Mouse (Mus musculus) testis, postnatal 10 days (tissue): ENCODE measurements around the gene Dgkg.

ENCODE experiments used
- DNase-seq: peaks from one replicate; pipeline ENCODE4 v3.0.0; 2021; ENCODE audit warnings: low spot score

The Dgkg gene

GRCm38 (mm10) chr16:22434530-22434929 lies 222.5 kb downstream of the Dgkg start:
- no peak for DNase-seq

GRCm38 (mm10) chr16:22433944-22434343 lies 223.1 kb downstream of the Dgkg start:
- DNase-seq: no peak

- no peak for DNase-seq
Measured at GRCm38 (mm10) chr16:22431773-22432172, 225.2 kb downstream of the Dgkg start.

- no peak for DNase-seq
Measured at GRCm38 (mm10) chr16:22431335-22431734, 225.7 kb downstream of the Dgkg start.

GRCm38 (mm10) chr16:22430211-22430951 lies 226.6 kb downstream of the Dgkg start:
- DNase-seq: peak; percentile 54

- DNase-seq: no peak
Measured at GRCm38 (mm10) chr16:22429377-22429776, 227.6 kb downstream of the Dgkg start.

GRCm38 (mm10) chr16:22428853-22429341 lies 228.1 kb downstream of the Dgkg start:
- DNase-seq: peak; percentile 71

- no peak for DNase-seq
Measured at GRCm38 (mm10) chr16:22426866-22427265, 230.2 kb downstream of the Dgkg start.

GRCm38 (mm10) chr16:22422256-22422655 lies 234.8 kb downstream of the Dgkg start:
- DNase-seq: no peak
